Mouse (Mus musculus) heart, embryonic 13.5 days (tissue): ENCODE results near the gene Ric1. TPM values are rescaled to one million over a fixed set of nuclear protein-coding genes. Genes with fewer than 3 reads are reported as not detected.
"Not testable (repeated sequence)": the region's sequence is repeated elsewhere in the genome, so short reads cannot be mapped to it uniquely, and the experiment has no call there.

Experiments
- ATAC-seq: fragments of 200-750 bp; cut with Nextera tagmentation; 2 replicates; pipeline ENCODE4 v1.8.0; 2017; ENCODE audit warnings: moderate TSS enrichment; ENCODE audit not compliant: insufficient number of reproducible peaks, low FRiP score, low TSS enrichment; ENCODE audit errors: extremely low read depth
- H3K27ac ChIP-seq: fragments of 300-500 bp; sonication (generic); replicated peaks from 2 replicates; pipeline ENCODE4 v1.5.1; 2015; ENCODE audit warnings: moderate library complexity, mild to moderate bottlenecking, inconsistent platforms
- H3K27me3 ChIP-seq: fragments of 300-500 bp; sonication (generic); replicated peaks from 2 replicates; pipeline ENCODE4 v1.6.1; 2015; ENCODE audit warnings: mild to moderate bottlenecking, inconsistent platforms
- H3K36me3 ChIP-seq: fragments of 300-500 bp; sonication (generic); 2 replicates; pipeline ENCODE4 v1.6.1; 2015; ENCODE audit warnings: mild to moderate bottlenecking, inconsistent platforms
- H3K4me1 ChIP-seq: fragments of 300-500 bp; sonication (generic); 2 replicates; pipeline ENCODE4 v1.6.1; 2015; ENCODE audit warnings: inconsistent platforms
- H3K4me2 ChIP-seq: fragments of 300-500 bp; sonication (generic); 2 replicates; pipeline ENCODE4 v1.6.1; 2015; ENCODE audit warnings: inconsistent platforms, mild to moderate bottlenecking, moderate library complexity
- H3K4me3 ChIP-seq: fragments of 300-500 bp; sonication (generic); 2 replicates; pipeline ENCODE4 v1.5.1; 2015; ENCODE audit warnings: moderate library complexity, mild to moderate bottlenecking, inconsistent platforms
- H3K9ac ChIP-seq: fragments of 300-500 bp; sonication (generic); 2 replicates; pipeline ENCODE4 v1.6.1; 2015; ENCODE audit warnings: inconsistent platforms, mild to moderate bottlenecking, moderate library complexity
- H3K9me3 ChIP-seq: fragments of 300-500 bp; sonication (generic); 2 replicates; pipeline ENCODE4 v1.6.1; 2016; ENCODE audit warnings: inconsistent platforms
- WGBS: fragments of 180-500 bp; shearing (Covaris S2); methylation state at CpG from one replicate; pipeline ENCODE4 v1.1.7; 2015; ENCODE audit warnings: mixed read lengths; 5-methylcytosine and 5-hydroxymethylcytosine counted together
- polyA plus RNA-seq: library from polyadenylated mRNA; unstranded; fragments of >200 nt; fragmentation: Nextera tagmentation; extraction: Ambion mirVana; gene quantifications from 2 replicates; pipeline ENCODE4 v1.2.1, GENCODE M21; 2015

Gene Ric1
- polyA plus RNA-seq, 1 experiment from 2014 or later = 6.5 TPM

- Histone ChIP-seq H3K9me3 (no peaks in the 10 kb centered on the region), H3K4me1 (peaks cover 6% of the 10 kb centered on the region), H3K27ac (no peak overlapping the region), H3K27me3 (no peaks in the 10 kb centered on the region), H3K4me2 (no peak overlapping the region), H3K9ac (no peak overlapping the region), H3K36me3 (peaks cover 32% of the 10 kb centered on the region), H3K4me3 (no peak overlapping the region)
- 67% methylated on average over 10 of the region's 10 CpGs for WGBS
- no peak for ATAC-seq
Measured at GRCm38 (mm10) chr19:29515991-29516390, 6.1 kb upstream of the Ric1 start.

GRCm38 (mm10) chr19:29518409-29518808 lies 3.7 kb upstream of the Ric1 start:
- Histone ChIP-seq H3K9me3 (no peaks in the 10 kb centered on the region), H3K36me3 (peaks cover 32% of the 10 kb centered on the region), H3K4me1 (peaks cover 11% of the 10 kb centered on the region), H3K9ac (no peak overlapping the region), H3K27ac (no peak overlapping the region), H3K27me3 (no peaks in the 10 kb centered on the region), H3K4me3 (no peak overlapping the region), H3K4me2 (no peak overlapping the region)
- no peak for ATAC-seq
- WGBS = 81% methylated on average over 7 of the region's 7 CpGs

GRCm38 (mm10) chr19:29518922-29519321 lies 3.2 kb upstream of the Ric1 start:
- Histone ChIP-seq H3K36me3 (peaks cover 32% of the 10 kb centered on the region), H3K4me3 (no peak overlapping the region), H3K27ac (no peak overlapping the region), H3K9ac (no peak overlapping the region), H3K4me2 (no peak overlapping the region), H3K27me3 (no peaks in the 10 kb centered on the region), H3K4me1 (peaks cover 16% of the 10 kb centered on the region), H3K9me3 (no peaks in the 10 kb centered on the region)
- no peak for ATAC-seq
- WGBS = 78% methylated on average over 4 of the region's 4 CpGs

DNA sequence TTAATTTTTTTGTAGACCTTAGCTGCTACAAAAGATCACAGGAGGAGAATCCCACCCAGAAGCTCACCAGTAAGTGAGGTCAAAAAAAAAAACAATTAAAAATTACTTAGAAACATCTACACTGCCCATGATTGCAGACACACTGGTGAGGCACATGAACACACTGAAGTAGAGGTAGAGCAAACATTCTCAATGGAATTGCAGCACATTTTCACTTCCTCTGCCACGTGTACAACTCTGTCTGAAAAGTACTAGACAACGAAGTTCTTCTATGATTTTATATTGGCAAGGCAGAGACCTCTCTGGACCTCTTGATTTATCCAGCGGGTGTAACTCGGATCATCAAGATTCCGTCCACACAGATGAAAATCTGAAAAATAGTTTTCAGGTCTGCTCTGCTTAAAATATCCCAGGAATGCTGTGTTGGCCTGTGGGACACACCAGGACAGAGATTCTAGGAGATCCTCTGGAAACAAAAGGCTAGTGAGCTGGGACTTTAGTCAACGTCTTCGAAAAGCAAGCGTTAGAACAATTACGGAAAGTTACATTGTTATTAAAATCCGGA lies 1.0 kb upstream of the Ric1 start:
- Histone ChIP-seq H3K9ac (peak overlapping the region; percentile 97), H3K4me1 (peaks cover 24% of the 10 kb centered on the region), H3K9me3 (no peaks in the 10 kb centered on the region), H3K27ac (peak overlapping the region; percentile 96), H3K4me3 (peak overlapping the region; percentile 93), H3K27me3 (no peaks in the 10 kb centered on the region), H3K36me3 (peaks cover 18% of the 10 kb centered on the region), H3K4me2 (peak overlapping the region; percentile 79)
- ATAC-seq = no peak
- 36% methylated on average over 10 of the region's 10 CpGs for WGBS

DNA sequence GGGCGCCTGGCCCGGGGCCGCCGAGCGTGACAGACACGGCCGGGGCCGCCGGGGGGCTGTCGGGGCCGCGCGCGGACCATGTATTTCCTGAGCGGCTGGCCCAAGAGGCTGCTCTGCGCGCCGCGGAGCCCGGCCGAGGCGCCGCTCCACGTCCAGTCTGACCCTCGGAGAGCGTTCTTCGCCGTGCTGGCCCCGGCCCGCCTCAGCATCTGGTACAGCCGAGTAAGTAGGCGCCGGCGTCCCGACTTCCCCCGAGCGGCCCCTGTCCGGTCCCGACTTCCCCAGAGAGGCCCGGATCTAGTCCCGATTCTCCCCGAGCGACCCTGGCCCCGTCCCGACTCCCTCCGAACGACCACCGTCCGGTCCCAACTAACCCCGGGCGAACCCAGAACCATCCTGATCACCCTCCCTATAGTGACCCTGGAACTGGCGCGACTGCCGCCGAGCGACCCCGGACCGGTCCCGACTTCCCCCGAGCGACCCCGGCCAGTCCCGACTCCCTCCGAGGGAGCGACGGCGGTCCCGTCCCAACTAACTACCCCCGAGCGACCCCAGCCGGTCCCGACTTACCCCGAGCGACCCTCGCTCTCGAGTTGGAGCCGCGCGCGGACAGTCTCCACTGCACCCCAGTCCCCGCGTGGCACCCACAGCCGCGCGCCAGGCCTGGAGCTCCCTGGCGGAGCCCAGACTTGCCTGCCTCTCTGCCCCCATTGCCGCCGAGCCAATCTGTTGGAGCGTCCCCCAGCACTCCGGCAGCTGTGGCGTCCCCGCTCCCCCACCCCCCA lies 555 bp downstream of the Ric1 start:
- peak overlapping the region; percentile 96 for H3K27ac ChIP-seq
- H3K4me3 ChIP-seq = peak overlapping the region; percentile 93
- WGBS = under 1% methylated on average over 92 of the region's 92 CpGs
- peak overlapping the region; percentile 79 for H3K4me2 ChIP-seq
- no peaks in the 10 kb centered on the region for H3K9me3 ChIP-seq
- peak overlapping the region; percentile 97 for H3K9ac ChIP-seq
- H3K4me1 ChIP-seq = peaks cover 24% of the 10 kb centered on the region
- peak; percentile 48 for ATAC-seq
- H3K36me3 ChIP-seq = peaks cover 10% of the 10 kb centered on the region; the same call in 1 of the 2 replicates
- H3K27me3 ChIP-seq = no peaks in the 10 kb centered on the region

GRCm38 (mm10) chr19:29523230-29523582 lies 1.1 kb downstream of the Ric1 start:
- H3K9ac ChIP-seq = peak overlapping the region; percentile 97
- H3K36me3 ChIP-seq = peaks cover 7% of the 10 kb centered on the region; the same call in 1 of the 2 replicates
- no peak for ATAC-seq
- H3K27ac ChIP-seq = peak overlapping the region; percentile 96
- peak overlapping the region; percentile 79 for H3K4me2 ChIP-seq
- 0% methylated on average over 9 of the region's 9 CpGs for WGBS
- no peaks in the 10 kb centered on the region for H3K9me3 ChIP-seq
- no peaks in the 10 kb centered on the region for H3K27me3 ChIP-seq
- peak overlapping the region; percentile 93 for H3K4me3 ChIP-seq
- H3K4me1 ChIP-seq = peaks cover 24% of the 10 kb centered on the region

DNA sequence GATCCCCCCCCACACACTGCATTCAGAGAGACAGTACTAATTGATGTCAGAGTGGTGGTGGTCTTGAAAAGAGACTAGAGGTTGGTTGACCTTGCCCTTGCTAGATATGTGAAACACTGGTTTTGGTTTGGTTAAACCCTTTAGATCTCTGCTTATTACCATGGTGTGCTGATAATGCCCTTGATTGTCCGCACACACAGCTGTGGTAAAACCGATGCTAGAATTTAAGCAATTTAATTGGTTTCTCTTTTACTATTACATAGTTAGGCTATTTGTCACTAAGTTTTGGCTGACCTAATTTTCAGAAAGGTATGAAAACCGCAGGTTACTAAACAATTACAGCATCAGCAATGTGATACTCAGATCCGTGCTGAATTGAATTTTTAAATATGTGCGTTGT lies 1.6 kb downstream of the Ric1 start:
- 46% methylated on average over 5 of the region's 5 CpGs for WGBS
- H3K4me3 ChIP-seq = peak overlapping the region; percentile 93
- H3K27ac ChIP-seq = peak overlapping the region; percentile 96; the same call in 1 of the 2 replicates
- peaks cover 24% of the 10 kb centered on the region for H3K4me1 ChIP-seq
- no peaks in the 10 kb centered on the region for H3K27me3 ChIP-seq
- H3K9me3 ChIP-seq = peaks cover 2% of the 10 kb centered on the region
- no peak for ATAC-seq
- H3K36me3 ChIP-seq = peaks cover 5% of the 10 kb centered on the region; the same call in 1 of the 2 replicates
- H3K9ac ChIP-seq = peak overlapping the region; percentile 97
- peak overlapping the region; percentile 79 for H3K4me2 ChIP-seq

DNA sequence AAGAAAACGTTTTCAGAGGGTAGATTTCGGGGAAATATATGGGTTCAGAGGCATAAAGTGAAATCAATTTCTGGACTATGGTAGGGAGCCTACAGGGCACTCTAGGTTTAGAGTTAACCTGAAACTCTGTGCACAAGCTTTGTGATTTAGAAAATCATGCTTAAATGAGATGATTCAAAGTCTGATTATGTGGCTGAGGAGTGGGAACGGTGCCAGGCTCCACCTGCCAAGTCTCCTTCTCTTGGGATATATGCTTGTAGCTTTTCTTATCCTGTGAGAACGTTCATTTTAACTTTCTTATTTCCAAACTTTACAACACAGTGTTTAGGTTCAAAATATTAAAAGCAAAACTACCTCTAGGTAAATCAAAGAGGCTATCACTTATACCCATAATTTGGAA lies 2.5 kb downstream of the Ric1 start:
- Histone ChIP-seq H3K27ac (no peak overlapping the region), H3K27me3 (no peaks in the 10 kb centered on the region), H3K4me2 (no peak overlapping the region), H3K36me3 (peaks cover 5% of the 10 kb centered on the region; the same call in 1 of the 2 replicates), H3K4me3 (no peak overlapping the region), H3K4me1 (peaks cover 24% of the 10 kb centered on the region), H3K9ac (no peak overlapping the region), H3K9me3 (peaks cover 8% of the 10 kb centered on the region)
- WGBS = 75% methylated on average over 4 of the region's 4 CpGs
- no peak for ATAC-seq

GRCm38 (mm10) chr19:29525588-29525987 lies 3.5 kb downstream of the Ric1 start:
- not testable (repeated sequence) for H3K27ac ChIP-seq, H3K9me3 ChIP-seq, H3K27me3 ChIP-seq, H3K36me3 ChIP-seq, H3K4me2 ChIP-seq, H3K9ac ChIP-seq, ATAC-seq, H3K4me3 ChIP-seq
- WGBS = 90% methylated on average over 4 of the region's 4 CpGs
- peaks cover 23% of the 10 kb centered on the region for H3K4me1 ChIP-seq

GRCm38 (mm10) chr19:29526837-29527236 lies 4.8 kb downstream of the Ric1 start:
- Histone ChIP-seq H3K27ac (no peak overlapping the region), H3K4me2 (no peak overlapping the region), H3K9me3 (peaks cover 8% of the 10 kb centered on the region), H3K9ac (no peak overlapping the region), H3K4me3 (no peak overlapping the region), H3K27me3 (no peaks in the 10 kb centered on the region), H3K4me1 (peaks cover 13% of the 10 kb centered on the region), H3K36me3 (no peaks in the 10 kb centered on the region)
- no peak for ATAC-seq

GRCm38 (mm10) chr19:29527299-29527698 lies 5.2 kb downstream of the Ric1 start:
- Histone ChIP-seq H3K27ac (no peak overlapping the region), H3K4me1 (peaks cover 13% of the 10 kb centered on the region), H3K4me3 (no peak overlapping the region), H3K27me3 (no peaks in the 10 kb centered on the region), H3K9ac (no peak overlapping the region), H3K9me3 (peaks cover 8% of the 10 kb centered on the region), H3K4me2 (no peak overlapping the region), H3K36me3 (no peaks in the 10 kb centered on the region)
- no peak for ATAC-seq
- WGBS = 92% methylated on average over 4 of the region's 4 CpGs

GRCm38 (mm10) chr19:29528568-29528967 lies 6.5 kb downstream of the Ric1 start:
- H3K9me3 ChIP-seq = peaks cover 8% of the 10 kb centered on the region
- peaks cover 11% of the 10 kb centered on the region for H3K4me1 ChIP-seq
- no peaks in the 10 kb centered on the region for H3K27me3 ChIP-seq
- H3K4me3 ChIP-seq = no peak overlapping the region
- no peak for ATAC-seq
- H3K9ac ChIP-seq = no peak overlapping the region
- H3K27ac ChIP-seq = no peak overlapping the region
- H3K36me3 ChIP-seq = peaks cover 4% of the 10 kb centered on the region; the same call in 1 of the 2 replicates
- no peak overlapping the region for H3K4me2 ChIP-seq
- WGBS = 77% methylated on average over 2 of the region's 2 CpGs
